Mouse (Mus musculus) embryo, embryonic 10.5 days (tissue): ENCODE measurements around the gene Grik3.
A peak's percentile ranks its signal among the peaks of the same experiment; 100 is the strongest.

Experiments used
- DNase-seq: peaks from one replicate; pipeline ENCODE4 v3.0.0-alpha.2; 2015; ENCODE audit warnings: low spot score

The Grik3 gene

DNA sequence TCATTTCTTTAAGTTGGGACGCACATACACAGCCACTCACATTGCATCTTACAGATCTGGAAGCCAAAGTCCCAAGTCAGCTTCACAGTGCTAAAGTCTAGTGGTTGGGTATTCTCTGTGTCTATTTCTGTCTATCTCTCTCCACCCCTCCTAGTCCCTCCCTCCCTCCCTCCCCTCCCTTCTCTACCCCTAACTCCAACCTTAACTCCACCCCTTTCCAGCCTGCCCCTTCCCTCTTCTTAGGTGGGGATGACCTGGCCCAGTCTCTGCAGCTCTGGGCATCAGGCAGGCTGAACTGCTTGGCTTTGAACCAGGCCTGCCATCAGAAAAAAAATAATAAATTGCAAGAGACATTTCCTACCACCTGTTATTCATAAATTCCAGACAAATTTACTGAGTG is 235.7 kb downstream of the Grik3 start:
- DNase-seq, result no peak

DNA sequence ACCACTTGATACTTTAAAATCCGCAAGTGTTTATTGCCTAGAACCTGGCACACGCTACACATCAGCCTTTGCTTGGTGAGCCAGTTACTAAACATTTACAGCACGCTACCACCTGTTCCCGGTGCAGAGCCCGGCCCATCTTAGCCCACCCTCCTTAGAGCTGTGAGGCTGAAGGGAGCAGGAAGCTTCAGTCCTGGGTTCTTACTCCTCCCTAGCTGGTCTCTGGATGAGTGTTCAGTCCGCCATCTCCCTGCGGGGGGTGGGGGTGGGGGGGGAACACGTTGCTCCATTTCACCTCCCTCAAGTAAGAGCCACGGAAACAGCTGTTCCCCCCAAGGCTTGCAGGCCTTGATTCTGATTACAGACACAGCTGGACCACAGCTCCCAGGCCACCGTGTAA is 236.5 kb downstream of the Grik3 start:
- no peak for DNase-seq

DNA sequence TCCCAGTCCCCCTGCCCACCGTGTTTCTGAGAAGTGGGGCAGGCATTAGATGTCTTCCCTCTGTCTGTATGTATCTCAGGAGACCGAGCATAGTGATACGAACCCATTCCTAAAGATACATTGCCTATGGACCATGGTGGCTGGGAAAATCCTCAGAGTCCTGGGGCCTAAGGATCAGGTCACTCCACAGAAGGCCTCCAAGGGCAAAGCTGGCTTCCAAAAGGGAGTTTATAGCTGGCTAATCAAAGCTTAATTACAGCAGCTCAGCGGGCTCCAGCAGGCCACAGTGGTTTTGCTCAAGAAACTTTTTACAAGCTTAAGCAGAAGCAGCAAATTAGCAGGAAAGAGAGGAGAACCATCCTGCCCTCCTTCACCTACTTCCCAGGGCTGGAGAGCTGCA is 237.1 kb downstream of the Grik3 start:
- DNase-seq, result no peak

DNA sequence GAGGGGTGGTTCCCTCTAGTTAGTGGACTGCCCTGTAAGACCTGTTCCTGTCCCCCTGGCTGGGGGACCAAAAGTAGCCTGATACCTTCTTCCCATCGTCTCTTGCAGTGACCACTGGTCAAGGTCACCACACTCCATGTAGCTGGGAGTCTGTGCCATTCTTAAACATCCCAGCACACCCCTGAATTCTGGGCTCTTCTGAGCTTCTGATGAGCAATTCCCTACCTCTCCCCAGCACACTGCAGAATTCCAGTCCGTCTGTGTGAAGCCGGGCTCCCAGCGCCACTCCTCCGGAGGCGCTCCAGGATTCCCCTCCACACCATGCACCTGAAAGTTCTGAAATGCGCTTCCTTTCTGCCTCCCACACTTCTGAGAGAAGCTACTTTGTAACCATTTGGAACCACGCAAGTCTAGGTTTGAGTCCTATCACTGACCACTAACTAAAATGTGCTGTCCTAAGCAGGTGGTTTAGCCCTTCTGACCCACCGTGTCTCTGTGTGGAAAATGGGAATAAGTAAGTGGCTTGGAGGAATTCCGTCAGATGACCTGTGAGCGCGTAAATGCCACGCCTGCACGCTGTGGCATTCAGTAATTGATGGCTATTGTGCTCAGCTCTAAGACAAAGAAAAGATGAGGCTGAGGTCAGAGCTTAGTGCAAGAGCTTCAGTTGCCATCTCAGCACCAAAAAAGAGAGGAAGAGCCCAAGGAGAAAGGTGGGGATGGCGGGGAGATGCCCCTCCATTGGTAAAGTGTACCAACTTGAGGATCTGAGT is 237.8 kb downstream of the Grik3 start:
- peak; percentile 32 for DNase-seq

DNA sequence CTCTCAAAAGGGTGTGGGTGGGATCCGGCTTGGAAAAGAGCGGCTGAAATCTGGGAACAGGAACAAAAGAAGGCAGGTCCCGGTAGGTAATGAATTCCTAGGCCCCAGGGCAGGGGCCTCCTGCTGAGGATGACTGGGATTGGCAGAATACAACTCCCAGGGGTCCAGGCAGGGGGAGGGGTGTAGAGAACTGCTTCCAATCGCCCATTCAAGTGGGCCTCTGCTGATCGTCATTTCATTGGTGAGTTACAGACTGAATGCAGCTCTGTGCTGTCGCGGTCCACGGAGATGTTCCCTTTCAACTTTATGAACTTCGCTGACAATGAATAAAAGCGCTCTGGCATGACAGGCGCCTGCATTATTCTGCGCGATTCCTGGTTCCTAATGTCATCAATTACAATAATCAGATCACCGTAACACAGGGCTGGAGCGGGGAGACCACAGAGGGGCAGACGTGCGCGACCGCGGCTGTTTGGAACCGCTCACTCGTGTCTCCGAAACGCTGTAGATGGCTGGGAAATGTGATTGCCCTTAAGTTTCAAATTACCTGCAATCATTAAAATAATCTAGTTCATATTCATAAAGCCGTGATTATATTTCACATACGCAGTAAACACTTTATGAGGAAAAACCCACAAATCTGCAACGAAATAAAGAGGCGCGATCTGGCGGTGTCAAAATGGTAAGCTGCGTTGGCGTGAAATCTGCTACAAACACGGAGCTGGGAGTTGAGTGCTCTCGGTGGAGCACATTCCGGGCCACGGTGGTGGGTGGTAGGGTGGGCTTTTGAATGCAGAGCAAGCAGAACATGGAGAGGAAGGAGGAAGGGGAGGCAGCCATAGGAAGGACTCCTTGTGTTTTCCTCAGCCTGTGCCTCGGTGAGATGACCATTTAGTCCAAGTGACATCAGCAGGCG is 239.1 kb downstream of the Grik3 start:
- DNase-seq, result peak; percentile 83

DNA sequence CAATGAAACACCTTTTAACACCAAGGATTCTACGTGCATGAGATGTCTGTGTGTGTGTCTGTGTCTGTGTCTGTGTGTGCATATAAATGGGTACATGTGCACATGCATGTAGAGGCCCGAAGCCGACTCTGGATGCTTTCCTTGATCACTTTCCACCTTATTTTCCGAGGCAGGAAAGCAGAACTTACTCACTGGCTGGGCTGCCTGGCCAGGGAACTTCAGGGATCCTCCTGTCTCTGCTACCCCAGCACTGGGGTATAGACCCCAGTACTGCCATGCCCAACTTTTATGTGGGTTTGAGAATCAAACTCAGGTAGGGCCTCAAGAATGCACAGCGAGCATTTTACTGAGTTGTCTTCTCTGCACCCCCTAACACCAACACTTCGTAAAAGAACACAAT is 240.3 kb downstream of the Grik3 start:
- DNase-seq, result no peak

DNA sequence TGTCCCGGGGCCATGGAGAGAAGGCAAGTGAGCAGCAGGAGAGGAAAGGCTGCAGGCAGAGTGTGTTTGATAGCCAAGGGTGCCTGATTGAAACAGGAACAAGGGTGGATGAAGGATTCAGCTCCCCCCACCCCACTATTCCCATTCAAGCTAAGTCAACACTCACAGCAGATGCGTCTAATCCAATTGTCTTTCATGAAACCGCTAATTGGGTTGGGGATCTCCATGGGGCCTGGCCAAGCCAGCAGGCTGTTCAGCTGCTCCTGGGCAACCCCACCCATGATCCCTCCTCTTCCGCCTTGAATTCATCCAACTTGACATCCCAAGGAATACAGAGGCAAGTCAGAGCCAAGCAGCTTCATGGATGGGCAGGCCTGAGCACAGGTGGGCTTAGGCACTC is 246.3 kb downstream of the Grik3 start:
- no peak for DNase-seq

DNA sequence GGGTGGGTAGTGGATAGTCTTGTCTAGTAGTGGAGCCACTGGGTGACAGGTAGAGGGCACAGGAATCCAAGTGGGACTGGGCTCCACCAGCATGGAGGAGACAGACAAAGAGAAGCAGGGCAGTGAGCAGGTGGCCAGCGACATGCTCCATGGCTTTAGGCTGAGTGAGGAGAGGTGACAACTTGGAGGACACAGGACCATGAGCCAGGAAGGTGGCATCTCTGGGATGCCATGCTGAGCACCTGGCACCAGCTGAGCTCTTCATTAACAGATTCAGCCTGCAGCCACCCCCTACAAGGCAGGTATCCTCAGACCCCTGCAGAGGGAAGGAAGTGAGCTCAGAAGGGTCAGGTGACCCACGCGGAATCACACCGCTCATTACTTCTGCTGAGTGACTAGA is 248.3 kb downstream of the Grik3 start:
- no peak for DNase-seq

DNA sequence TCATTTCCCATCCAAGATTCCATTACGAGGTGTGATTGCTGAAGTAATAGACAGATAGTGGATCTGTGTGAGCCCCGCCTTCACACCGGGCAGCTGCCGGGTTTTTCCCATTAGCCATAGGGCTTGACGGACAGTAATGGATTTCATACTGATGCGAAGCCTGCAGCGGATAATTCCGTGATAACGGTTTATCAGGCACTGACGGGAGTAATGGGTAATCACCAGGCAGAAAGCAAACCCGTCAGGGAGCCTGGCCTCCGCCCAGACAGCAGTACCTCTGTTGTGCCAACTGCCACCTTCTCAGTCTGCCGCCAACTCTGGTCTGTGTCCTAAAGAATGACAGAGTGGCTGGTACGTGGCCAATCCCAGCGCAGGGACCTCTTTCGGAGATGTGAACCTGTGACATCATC is 251.7 kb downstream of the Grik3 start:
- no peak for DNase-seq

DNA sequence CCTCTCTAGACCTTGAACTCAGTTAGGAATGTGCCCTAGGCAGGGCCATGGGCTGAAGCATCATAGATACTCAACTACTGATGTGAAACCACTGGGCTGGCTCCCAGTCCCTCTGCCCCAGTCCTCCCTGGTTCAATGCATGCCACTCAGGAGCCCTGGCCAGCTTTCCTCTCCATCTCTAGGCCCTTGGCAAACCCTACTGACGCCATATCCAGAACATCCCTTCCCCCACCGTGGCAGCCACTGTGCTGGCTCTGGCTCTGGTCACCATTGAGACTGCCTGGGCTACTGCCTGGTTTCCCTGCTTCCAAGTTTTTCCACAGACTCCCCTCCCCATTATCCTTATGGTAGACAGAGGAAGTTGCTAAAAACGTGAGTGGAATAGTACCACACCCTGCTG is 255.4 kb downstream of the Grik3 start:
- DNase-seq, result no peak

DNA sequence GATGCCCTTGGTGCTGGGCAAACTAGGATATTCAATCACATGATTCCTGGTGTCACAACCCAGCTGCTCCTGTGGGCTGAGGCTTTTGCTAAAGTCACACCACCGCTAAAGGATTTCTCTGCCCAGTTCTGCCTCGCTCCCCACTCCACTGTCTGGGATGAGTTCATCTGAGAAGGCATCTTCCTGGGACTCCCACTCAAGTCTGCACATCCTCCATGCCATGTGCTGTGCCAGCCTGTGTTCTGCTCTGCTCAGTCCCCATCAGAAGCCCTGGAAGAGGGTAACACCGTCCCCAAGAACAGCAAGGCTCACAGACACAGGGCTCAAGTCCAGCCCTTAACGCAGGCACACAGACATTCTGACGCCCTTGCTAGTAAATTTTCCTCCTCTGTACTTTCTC is 265.9 kb downstream of the Grik3 start:
- no peak for DNase-seq

DNA sequence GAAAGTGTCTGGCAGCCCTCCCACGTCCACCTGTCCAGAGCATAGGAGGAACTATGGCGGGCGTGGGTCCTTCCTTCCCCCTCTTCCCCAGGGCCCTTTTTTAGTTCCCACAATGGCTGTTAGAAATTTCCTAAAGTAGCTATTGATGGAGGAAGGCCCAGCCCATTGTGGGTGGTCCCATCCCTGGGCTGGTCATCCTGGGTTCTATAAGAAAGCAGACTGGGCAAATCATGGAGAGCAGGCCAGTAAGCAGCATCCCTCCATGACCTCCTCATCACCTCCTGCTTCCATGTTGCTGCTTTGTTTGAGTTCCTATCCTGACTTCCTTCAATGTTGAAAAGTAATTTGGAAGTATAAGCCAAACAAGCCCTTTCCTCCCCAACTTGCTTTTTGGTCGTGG is 269.8 kb downstream of the Grik3 start:
- DNase-seq, result no peak

DNA sequence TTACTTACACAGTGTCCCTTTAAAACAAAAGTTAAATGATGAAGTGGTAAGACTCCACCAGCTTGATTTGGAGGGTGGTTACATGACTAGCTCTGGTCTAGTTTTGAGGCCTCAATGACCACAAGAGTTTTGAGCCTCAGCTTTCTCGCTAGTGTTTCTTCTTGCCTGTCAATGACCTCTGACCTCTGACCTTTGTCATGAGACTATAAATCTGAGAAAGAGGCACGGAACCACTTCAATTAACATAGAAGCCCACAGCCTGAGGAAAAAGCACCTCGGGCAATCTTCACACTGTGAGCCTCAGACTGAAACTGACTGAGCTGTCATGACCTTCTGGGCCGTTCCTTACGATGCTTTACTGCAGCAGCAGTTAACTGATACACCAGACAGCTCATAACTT is 272.6 kb downstream of the Grik3 start:
- peak; percentile 72 for DNase-seq
